Mouse (Mus musculus) stomach, postnatal 0 days (tissue): Measurements from ENCODE around the gene Nptx1.

Source experiments
- CTCF ChIP-seq: IDR thresholded peaks from 2 replicates; pipeline ENCODE4 v1.5.1; 2016; ENCODE audit warnings: antibody characterized with exemption, low read depth, mild to moderate bottlenecking, moderate library complexity
- EP300 ChIP-seq: optimal IDR thresholded peaks from 2 replicates; pipeline ENCODE3; 2016; ENCODE audit warnings: antibody characterized with exemption

- no peak for TF ChIP-seq CTCF
- TF ChIP-seq EP300 = no peak
Measured at GRCm38 (mm10) chr11:119524545-119524949, 23.0 kb downstream of the Nptx1 start.
